Mouse (Mus musculus) megakaryocyte, embryonic 14.5 days (primary cell): ENCODE data around the gene Opa1.

Experiments used
- FLI1 ChIP-seq: IDR thresholded peaks from 2 replicates; pipeline ENCODE4 v1.6.1; 2012; ENCODE audit warnings: low read length, inconsistent platforms, mixed read lengths
- GATA1 ChIP-seq: IDR thresholded peaks from 3 replicates; pipeline ENCODE4 v1.6.1; 2012; ENCODE audit warnings: mixed read lengths, low read length, inconsistent platforms, borderline replicate concordance

- TF ChIP-seq GATA1: no peak
- no peak for TF ChIP-seq FLI1
These were observed 18.0 kb downstream of the Opa1 start for GRCm38 (mm10) chr16:29597122-29597521.
